Mouse (Mus musculus): Measurements from ENCODE around the gene Bex6. TPM values are rescaled to one million over a fixed set of nuclear protein-coding genes. Genes with fewer than 3 reads are reported as not detected.

Gene Bex6
- polyA plus RNA-seq (2015; fragmentation: Nextera tagmentation; extraction: Ambion mirVana) = not detected in 2 replicates

DNA sequence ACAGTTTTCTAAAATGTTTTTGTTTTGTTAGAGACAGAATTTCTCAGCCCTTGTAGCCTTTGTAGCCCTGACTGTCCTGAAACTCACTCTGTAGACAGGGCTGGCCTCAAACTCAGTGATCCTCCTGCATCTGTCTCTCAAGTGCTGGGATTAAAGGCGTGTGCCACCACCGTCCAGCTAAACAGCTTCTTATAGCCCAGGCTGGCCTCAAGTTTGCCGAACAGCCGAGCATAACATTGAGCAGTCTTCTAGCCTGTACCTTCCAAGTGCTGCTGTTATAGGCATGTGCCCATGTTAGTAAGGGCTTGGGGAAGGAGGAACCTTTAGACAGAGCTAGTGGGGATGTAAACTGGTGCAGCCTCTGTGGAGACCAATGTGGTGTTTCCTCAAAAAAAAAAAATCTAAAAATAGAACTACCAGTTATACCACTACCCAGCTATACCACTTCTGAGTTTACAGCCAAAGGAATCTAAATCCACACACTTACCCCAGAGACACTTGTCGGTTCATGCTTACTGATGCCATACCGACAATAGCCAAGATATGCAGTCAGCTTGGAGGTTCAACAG, at the start of gene Bex6:
Bex6 (plus strand) TSS at position 491 of the 569 bp plus-strand sequence.
- no peaks in the 10 kb centered on the region for H3K27me3 ChIP-seq (ENCODE audit: insufficient read depth, low read length)
- H3K36me3 ChIP-seq (ENCODE audit: insufficient read depth, low read length) = no peaks in the 10 kb centered on the region
- peaks cover 4% of the 10 kb centered on the region; the same call in 1 of the 2 replicates for H3K9me3 ChIP-seq (ENCODE audit: low read length)
- H3K9ac ChIP-seq (replicated peaks; ENCODE audit: low read length) = no peak within 1 kb of the TSS
- H3K27ac ChIP-seq (ENCODE audit: low read length) = no peak within 1 kb of the TSS
- H3K4me2 ChIP-seq (replicated peaks; ENCODE audit: low read depth, low read length) = no peak within 1 kb of the TSS
- 87% methylated on average over 6 of the region's 6 CpGs for WGBS
- no peak for ATAC-seq (ENCODE audit: low FRiP score, low TSS enrichment)
- peaks cover 12% of the 10 kb centered on the region for H3K4me1 ChIP-seq (ENCODE audit: insufficient read depth, low read length)
- no peak within 1 kb of the TSS for H3K4me3 ChIP-seq (ENCODE audit: low read length)

DNA sequence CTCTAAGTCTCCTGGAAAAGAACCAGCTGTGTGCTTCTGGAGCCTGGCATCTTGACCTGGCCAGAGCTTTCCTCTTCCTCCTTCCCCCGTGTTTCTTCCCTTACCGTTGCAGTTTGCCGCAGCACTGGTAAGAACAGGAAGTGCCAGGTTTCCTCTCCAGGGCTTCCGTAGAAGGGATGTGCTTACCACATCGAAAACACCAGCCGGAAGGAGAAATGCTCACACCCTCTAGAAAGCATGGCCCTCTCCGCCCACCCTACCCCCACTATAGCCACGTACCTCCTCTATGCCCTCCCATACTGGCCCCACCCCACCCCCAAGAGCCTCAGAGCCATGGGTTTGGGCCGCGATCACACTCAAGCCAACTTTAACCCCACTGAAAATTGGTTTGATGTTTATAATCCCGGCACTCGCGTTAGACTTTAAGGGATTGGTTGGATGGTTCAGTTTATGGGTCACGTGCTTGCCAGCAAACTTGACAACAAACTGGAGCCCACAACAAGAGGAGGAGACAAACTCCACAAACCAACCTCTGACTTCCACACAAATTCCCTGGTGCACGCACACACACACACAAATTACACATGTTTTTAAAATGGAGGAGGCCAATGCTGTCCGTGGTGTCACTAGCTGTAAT, 49.3 kb upstream of the Bex6 start:
- no peak overlapping the region for H3K4me2 ChIP-seq (replicated peaks; ENCODE audit: low read depth, low read length)
- H3K27me3 ChIP-seq (ENCODE audit: insufficient read depth, low read length) = no peaks in the 10 kb centered on the region; the same call in 1 of the 2 replicates
- H3K27ac ChIP-seq (ENCODE audit: low read length) = no peak overlapping the region
- no peak overlapping the region for H3K4me3 ChIP-seq (ENCODE audit: low read length)
- H3K9ac ChIP-seq (replicated peaks; ENCODE audit: low read length) = no peak overlapping the region
- peak; percentile 76; the same call in 1 of the 2 replicates for ATAC-seq (ENCODE audit: low FRiP score, low TSS enrichment)
- H3K36me3 ChIP-seq (ENCODE audit: insufficient read depth, low read length) = no peaks in the 10 kb centered on the region
- H3K9me3 ChIP-seq (ENCODE audit: low read length) = no peaks in the 10 kb centered on the region
- no peaks in the 10 kb centered on the region for H3K4me1 ChIP-seq (ENCODE audit: insufficient read depth, low read length)
- 66% methylated on average over 16 of the region's 16 CpGs for WGBS

- Histone ChIP-seq H3K4me2 (replicated peaks; ENCODE audit: low read depth, low read length) (no peak overlapping the region), H3K36me3 (ENCODE audit: insufficient read depth, low read length) (no peaks in the 10 kb centered on the region), H3K4me3 (ENCODE audit: low read length) (no peak overlapping the region), H3K27ac (ENCODE audit: low read length) (no peak overlapping the region), H3K4me1 (ENCODE audit: insufficient read depth, low read length) (no peaks in the 10 kb centered on the region), H3K9me3 (ENCODE audit: low read length) (no peaks in the 10 kb centered on the region), H3K9ac (replicated peaks; ENCODE audit: low read length) (no peak overlapping the region), H3K27me3 (ENCODE audit: insufficient read depth, low read length) (no peaks in the 10 kb centered on the region; the same call in 1 of the 2 replicates)
- 85% methylated on average over 3 of the region's 3 CpGs for WGBS
- ATAC-seq (ENCODE audit: low FRiP score, low TSS enrichment) = no peak
Observed at GRCm38 (mm10) chr16:32133148-32133547, 46.5 kb upstream of the Bex6 start.

DNA sequence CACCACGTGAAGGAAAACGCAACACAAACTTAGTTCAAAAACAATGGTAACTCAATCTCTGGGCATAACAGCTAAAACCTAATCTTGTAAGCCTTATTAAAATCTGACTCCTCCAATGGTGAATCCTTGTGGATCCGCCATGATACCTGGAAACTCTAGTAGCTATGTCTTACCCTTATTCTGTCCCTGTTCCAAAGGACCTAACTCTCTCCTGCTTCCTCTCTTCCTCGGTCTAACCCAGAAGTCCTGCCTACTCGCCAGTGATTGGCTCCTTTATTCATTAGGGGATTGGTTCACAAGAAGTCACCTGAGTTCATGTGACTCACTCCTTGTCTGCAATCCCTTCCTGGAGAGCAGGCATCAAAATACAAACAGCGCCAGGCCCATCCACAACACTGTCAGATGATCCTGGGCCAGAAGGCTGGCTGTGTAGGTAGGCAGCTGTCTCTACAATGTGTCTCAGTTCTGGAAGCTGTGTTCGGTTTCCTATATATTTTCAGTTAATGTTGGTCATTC, 43.7 kb upstream of the Bex6 start:
- Histone ChIP-seq H3K36me3 (ENCODE audit: insufficient read depth, low read length) (no peaks in the 10 kb centered on the region), H3K9me3 (ENCODE audit: low read length) (no peaks in the 10 kb centered on the region), H3K27me3 (ENCODE audit: insufficient read depth, low read length) (no peaks in the 10 kb centered on the region; the same call in 1 of the 2 replicates), H3K27ac (ENCODE audit: low read length) (no peak overlapping the region), H3K4me2 (replicated peaks; ENCODE audit: low read depth, low read length) (no peak overlapping the region), H3K4me1 (ENCODE audit: insufficient read depth, low read length) (no peaks in the 10 kb centered on the region), H3K9ac (replicated peaks; ENCODE audit: low read length) (no peak overlapping the region), H3K4me3 (ENCODE audit: low read length) (no peak overlapping the region)
- WGBS = 80% methylated on average over 7 of the region's 7 CpGs
- no peak for ATAC-seq (ENCODE audit: low FRiP score, low TSS enrichment)

- 44% methylated on average over 1 of the region's 1 CpGs for WGBS
Observed at GRCm38 (mm10) chr16:32138954-32139353, 40.7 kb upstream of the Bex6 start.

GRCm38 (mm10) chr16:32143766-32144165, 35.9 kb upstream of the Bex6 start:
- H3K27ac ChIP-seq (ENCODE audit: low read length) = no peak overlapping the region
- H3K36me3 ChIP-seq (ENCODE audit: insufficient read depth, low read length) = peaks cover 27% of the 10 kb centered on the region
- H3K4me2 ChIP-seq (replicated peaks; ENCODE audit: low read depth, low read length) = no peak overlapping the region
- H3K9me3 ChIP-seq (ENCODE audit: low read length) = peaks cover 11% of the 10 kb centered on the region
- no peaks in the 10 kb centered on the region for H3K27me3 ChIP-seq (ENCODE audit: insufficient read depth, low read length)
- H3K4me3 ChIP-seq (ENCODE audit: low read length) = no peak overlapping the region
- no peaks in the 10 kb centered on the region for H3K4me1 ChIP-seq (ENCODE audit: insufficient read depth, low read length)
- no peak overlapping the region for H3K9ac ChIP-seq (replicated peaks; ENCODE audit: low read length)
- no peak for ATAC-seq (ENCODE audit: low FRiP score, low TSS enrichment)
- WGBS = 93% methylated on average over 15 of the region's 15 CpGs

More at GRCm38 (mm10) chr16:32138954-32139353, 40.7 kb upstream of the Bex6 start:
- ATAC-seq (ENCODE audit: low FRiP score, low TSS enrichment) = no peak
- Histone ChIP-seq H3K27ac (ENCODE audit: low read length) (no peak overlapping the region), H3K9ac (replicated peaks; ENCODE audit: low read length) (no peak overlapping the region), H3K9me3 (ENCODE audit: low read length) (peaks cover 9% of the 10 kb centered on the region), H3K4me1 (ENCODE audit: insufficient read depth, low read length) (no peaks in the 10 kb centered on the region), H3K4me3 (ENCODE audit: low read length) (no peak overlapping the region), H3K36me3 (ENCODE audit: insufficient read depth, low read length) (peaks cover 14% of the 10 kb centered on the region), H3K27me3 (ENCODE audit: insufficient read depth, low read length) (no peaks in the 10 kb centered on the region; the same call in 1 of the 2 replicates), H3K4me2 (replicated peaks; ENCODE audit: low read depth, low read length) (no peak overlapping the region)

GRCm38 (mm10) chr16:32144592-32144991, 35.0 kb upstream of the Bex6 start:
- Histone ChIP-seq H3K4me3 (ENCODE audit: low read length) (no peak overlapping the region), H3K9me3 (ENCODE audit: low read length) (peaks cover 11% of the 10 kb centered on the region), H3K4me2 (replicated peaks; ENCODE audit: low read depth, low read length) (no peak overlapping the region), H3K9ac (replicated peaks; ENCODE audit: low read length) (no peak overlapping the region), H3K27ac (ENCODE audit: low read length) (no peak overlapping the region), H3K36me3 (ENCODE audit: insufficient read depth, low read length) (peaks cover 27% of the 10 kb centered on the region), H3K27me3 (ENCODE audit: insufficient read depth, low read length) (no peaks in the 10 kb centered on the region), H3K4me1 (ENCODE audit: insufficient read depth, low read length) (no peaks in the 10 kb centered on the region)
- 96% methylated on average over 17 of the region's 17 CpGs for WGBS
- no peak for ATAC-seq (ENCODE audit: low FRiP score, low TSS enrichment)

DNA sequence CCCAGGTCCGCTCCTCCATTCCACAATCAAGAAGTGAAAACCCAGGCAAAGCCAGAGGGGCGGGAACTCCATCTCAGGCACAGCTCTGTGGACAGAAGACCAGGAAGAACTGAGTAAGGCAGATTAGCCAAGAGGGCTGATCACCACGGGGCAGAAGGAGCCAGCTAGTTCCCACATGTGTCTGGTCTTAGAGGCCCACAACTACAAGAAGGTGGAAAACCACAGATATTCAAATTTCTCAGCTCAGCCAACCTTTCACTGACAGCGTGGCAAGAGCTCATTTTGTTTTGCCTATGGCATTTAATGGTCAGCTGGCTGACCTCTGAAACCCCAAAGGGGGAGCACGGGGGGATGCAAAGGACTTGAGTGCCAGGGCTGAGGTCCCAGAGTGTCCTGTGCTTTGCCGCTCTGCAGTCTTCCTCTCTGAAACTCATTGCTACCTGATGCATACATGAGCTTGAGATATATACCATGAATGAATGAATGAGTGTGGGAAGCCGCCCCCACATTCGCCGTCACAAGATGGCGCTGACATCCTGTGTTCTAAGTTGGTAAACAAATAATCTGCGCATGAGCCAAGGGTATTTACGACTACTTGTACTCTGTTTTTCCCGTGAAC, 31.9 kb upstream of the Bex6 start:
- Histone ChIP-seq H3K27ac (ENCODE audit: low read length) (0 out of 2 replicates have a peak overlapping the region, but pooled peaks have one; percentile 12), H3K4me2 (replicated peaks; ENCODE audit: low read depth, low read length) (peak overlapping the region; percentile 39; the same call in 1 of the 2 replicates), H3K9me3 (ENCODE audit: low read length) (peaks cover 11% of the 10 kb centered on the region), H3K27me3 (ENCODE audit: insufficient read depth, low read length) (no peaks in the 10 kb centered on the region), H3K9ac (replicated peaks; ENCODE audit: low read length) (peak overlapping the region; percentile 24; the same call in 1 of the 2 replicates), H3K36me3 (ENCODE audit: insufficient read depth, low read length) (peaks cover 26% of the 10 kb centered on the region), H3K4me3 (ENCODE audit: low read length) (0 out of 2 replicates have a peak overlapping the region, but pooled peaks have one; percentile 11), H3K4me1 (ENCODE audit: insufficient read depth, low read length) (no peaks in the 10 kb centered on the region)
- 54% methylated on average over 10 of the region's 13 CpGs for WGBS
- ATAC-seq (ENCODE audit: low FRiP score, low TSS enrichment) = no peak

GRCm38 (mm10) chr16:32153976-32154375, 25.6 kb upstream of the Bex6 start:
- no peak for ATAC-seq (ENCODE audit: low FRiP score, low TSS enrichment)
- H3K27me3 ChIP-seq (ENCODE audit: insufficient read depth, low read length) = no peaks in the 10 kb centered on the region
- H3K4me2 ChIP-seq (replicated peaks; ENCODE audit: low read depth, low read length) = 0 out of 2 replicates have a peak overlapping the region, but pooled peaks have one; percentile 2
- no peaks in the 10 kb centered on the region for H3K36me3 ChIP-seq (ENCODE audit: insufficient read depth, low read length)
- H3K27ac ChIP-seq (ENCODE audit: low read length) = no peak overlapping the region
- no peaks in the 10 kb centered on the region for H3K9me3 ChIP-seq (ENCODE audit: low read length)
- 79% methylated on average over 1 of the region's 1 CpGs for WGBS
- H3K4me1 ChIP-seq (ENCODE audit: insufficient read depth, low read length) = peaks cover 3% of the 10 kb centered on the region; the same call in 1 of the 2 replicates
- H3K4me3 ChIP-seq (ENCODE audit: low read length) = no peak overlapping the region
- peak overlapping the region; percentile 36; the same call in 1 of the 2 replicates for H3K9ac ChIP-seq (replicated peaks; ENCODE audit: low read length)
